Mouse (Mus musculus) embryonic facial prominence, embryonic 10.5 days (tissue): ENCODE measurements around the gene Hjurp. TPM values are rescaled to one million over a fixed set of nuclear protein-coding genes. Genes with fewer than 3 reads are reported as not detected.

ENCODE experiments used
- DNase-seq: peaks from one replicate; pipeline ENCODE4 v3.0.0-alpha.2; 2017; ENCODE audit warnings: low spot score
- H3K27ac ChIP-seq: fragments of 300-500 bp; sonication (generic); replicated peaks from 2 replicates; pipeline ENCODE4 v1.5.1; 2016; ENCODE audit warnings: mild to moderate bottlenecking
- H3K27me3 ChIP-seq: fragments of 300-500 bp; sonication (generic); replicated peaks from 2 replicates; pipeline ENCODE4 v1.6.1; 2016; ENCODE audit warnings: low read depth, mild to moderate bottlenecking; ENCODE audit not compliant: poor library complexity, severe bottlenecking
- H3K36me3 ChIP-seq: fragments of 300-500 bp; sonication (generic); replicated peaks from 2 replicates; pipeline ENCODE4 v1.6.1; 2016; ENCODE audit warnings: mild to moderate bottlenecking, moderate library complexity
- H3K4me1 ChIP-seq: fragments of 300-500 bp; sonication (generic); 2 replicates; pipeline ENCODE4 v1.6.1; 2016
- H3K4me3 ChIP-seq: fragments of 300-500 bp; sonication (generic); 2 replicates; pipeline ENCODE4 v1.5.1; 2016; ENCODE audit warnings: mild to moderate bottlenecking, moderate library complexity
- H3K9me3 ChIP-seq: fragments of 300-500 bp; sonication (generic); 2 replicates; pipeline ENCODE4 v1.6.1; 2016; ENCODE audit warnings: mild to moderate bottlenecking
- WGBS: fragments of 180-500 bp; shearing (Covaris S2); methylation state at CpG from one replicate; pipeline ENCODE4 v1.1.7; 2016; 5-methylcytosine and 5-hydroxymethylcytosine counted together
- polyA plus RNA-seq: library from polyadenylated mRNA; unstranded; fragments of >200 nt; fragmentation: Nextera tagmentation; extraction: Ambion mirVana; gene quantifications from 2 replicates; pipeline ENCODE4 v1.2.1, GENCODE M21; 2016

Gene Hjurp
- polyA plus RNA-seq, 1 experiment from 2014 or later = 219 TPM

DNA sequence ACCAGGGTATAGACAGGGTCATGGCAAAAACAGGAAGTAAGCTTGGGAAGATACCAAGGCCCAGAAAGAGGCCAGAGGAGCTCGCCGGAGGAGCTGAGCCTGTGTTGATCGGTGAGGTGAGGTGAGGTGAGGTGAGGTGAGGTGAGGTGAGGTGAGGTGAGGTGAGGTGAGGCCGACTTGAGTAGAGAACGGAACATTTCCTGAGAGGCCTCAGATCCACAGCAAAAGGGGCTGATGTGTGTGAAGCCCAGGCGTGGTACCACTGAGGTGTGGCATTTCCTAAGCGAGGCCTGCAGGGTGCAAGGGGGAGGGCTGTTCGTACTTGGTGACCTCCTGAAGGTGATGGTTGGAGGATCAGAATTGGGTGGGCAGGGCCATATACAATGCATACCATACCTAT lies 24.3 kb downstream of the Hjurp start:
- Histone ChIP-seq H3K27ac (no peak overlapping the region), H3K27me3 (no peaks in the 10 kb centered on the region), H3K36me3 (no peaks in the 10 kb centered on the region), H3K4me1 (no peaks in the 10 kb centered on the region), H3K4me3 (no peak overlapping the region), H3K9me3 (peaks cover 98% of the 10 kb centered on the region)
- WGBS = 73% methylated on average over 8 of the region's 8 CpGs
- DNase-seq = no peak

DNA sequence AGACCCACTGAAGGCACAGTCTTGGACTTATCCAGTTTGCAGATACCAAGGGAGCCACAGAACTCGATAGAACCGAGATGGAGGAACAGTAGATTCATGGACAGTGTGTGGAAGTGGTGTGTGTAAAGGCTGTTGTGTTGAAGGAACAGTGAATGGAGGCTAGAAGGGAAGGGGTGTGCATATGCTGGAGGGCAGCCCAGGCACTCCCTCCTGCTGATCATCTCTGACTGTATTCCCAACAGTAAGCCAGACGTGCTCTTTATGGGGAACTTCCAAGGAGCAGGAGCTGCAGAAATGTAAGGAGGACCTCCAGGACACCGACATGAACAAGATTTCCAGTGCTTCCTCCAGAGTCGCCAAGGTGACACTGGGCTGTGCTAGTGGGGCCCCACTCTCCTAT lies 27.4 kb downstream of the Hjurp start:
- H3K4me3 ChIP-seq = no peak overlapping the region
- H3K27ac ChIP-seq = no peak overlapping the region
- H3K9me3 ChIP-seq = peaks cover 96% of the 10 kb centered on the region
- no peaks in the 10 kb centered on the region for H3K4me1 ChIP-seq
- DNase-seq = no peak
- no peaks in the 10 kb centered on the region for H3K27me3 ChIP-seq
- WGBS = 83% methylated on average over 5 of the region's 5 CpGs
- H3K36me3 ChIP-seq = no peaks in the 10 kb centered on the region

GRCm38 (mm10) chr1:88249596-88249995 lies 27.8 kb downstream of the Hjurp start:
- Histone ChIP-seq H3K4me1 (no peaks in the 10 kb centered on the region), H3K27ac (no peak overlapping the region), H3K4me3 (no peak overlapping the region), H3K27me3 (no peaks in the 10 kb centered on the region), H3K36me3 (no peaks in the 10 kb centered on the region), H3K9me3 (peaks cover 96% of the 10 kb centered on the region)
- no peak for DNase-seq
- WGBS = 79% methylated on average over 7 of the region's 7 CpGs

GRCm38 (mm10) chr1:88248658-88249057 lies 28.8 kb downstream of the Hjurp start:
- no peak for DNase-seq
- 71% methylated on average over 4 of the region's 4 CpGs for WGBS
- Histone ChIP-seq H3K4me1 (no peaks in the 10 kb centered on the region), H3K27ac (no peak overlapping the region), H3K9me3 (peaks cover 96% of the 10 kb centered on the region), H3K27me3 (no peaks in the 10 kb centered on the region), H3K4me3 (no peak overlapping the region), H3K36me3 (no peaks in the 10 kb centered on the region)

- Histone ChIP-seq H3K9me3 (peaks cover 95% of the 10 kb centered on the region), H3K4me3 (no peak overlapping the region), H3K27me3 (no peaks in the 10 kb centered on the region), H3K36me3 (no peaks in the 10 kb centered on the region), H3K4me1 (no peaks in the 10 kb centered on the region), H3K27ac (no peak overlapping the region)
- WGBS = 49% methylated on average over 2 of the region's 2 CpGs
- no peak for DNase-seq
Observed at GRCm38 (mm10) chr1:88247660-88248059, 29.8 kb downstream of the Hjurp start.

- WGBS = 47% methylated on average over 6 of the region's 6 CpGs
- no peak for DNase-seq
- Histone ChIP-seq H3K9me3 (peaks cover 97% of the 10 kb centered on the region), H3K27me3 (no peaks in the 10 kb centered on the region), H3K27ac (no peak overlapping the region), H3K4me1 (no peaks in the 10 kb centered on the region), H3K4me3 (no peak overlapping the region), H3K36me3 (no peaks in the 10 kb centered on the region)
Observed at GRCm38 (mm10) chr1:88246386-88246785, 31.0 kb downstream of the Hjurp start.

GRCm38 (mm10) chr1:88245881-88246280 lies 31.6 kb downstream of the Hjurp start:
- Histone ChIP-seq H3K9me3 (peaks cover 96% of the 10 kb centered on the region), H3K27me3 (no peaks in the 10 kb centered on the region), H3K27ac (no peak overlapping the region), H3K36me3 (no peaks in the 10 kb centered on the region), H3K4me3 (no peak overlapping the region), H3K4me1 (no peaks in the 10 kb centered on the region)
- 77% methylated on average over 6 of the region's 6 CpGs for WGBS
- no peak for DNase-seq

- DNase-seq = no peak
- Histone ChIP-seq H3K27ac (no peak overlapping the region), H3K4me3 (no peak overlapping the region), H3K9me3 (peaks cover 96% of the 10 kb centered on the region), H3K27me3 (no peaks in the 10 kb centered on the region), H3K36me3 (no peaks in the 10 kb centered on the region), H3K4me1 (no peaks in the 10 kb centered on the region)
- WGBS = 68% methylated on average over 5 of the region's 5 CpGs
Observed at GRCm38 (mm10) chr1:88243861-88244260, 33.6 kb downstream of the Hjurp start.

DNA sequence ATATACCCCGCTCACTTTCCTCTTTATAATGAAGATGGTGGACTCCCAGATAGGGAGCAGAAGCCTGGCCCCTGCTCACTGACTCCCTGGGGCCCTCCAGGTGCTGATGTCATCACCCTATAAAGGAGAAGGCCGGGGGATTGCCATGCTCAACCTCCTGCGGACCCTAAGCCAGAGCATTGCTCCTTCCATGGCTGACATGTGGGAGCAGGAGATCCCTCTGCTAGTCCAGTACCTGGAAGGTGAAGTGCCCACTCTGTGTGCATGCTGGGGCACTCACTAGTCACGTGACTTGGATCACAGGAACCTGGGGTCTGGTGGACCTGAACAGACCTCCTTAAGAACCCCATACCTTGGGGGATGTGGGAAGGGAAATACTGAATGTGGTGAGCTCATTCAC lies 36.9 kb downstream of the Hjurp start:
- no peak for DNase-seq
- no peaks in the 10 kb centered on the region for H3K4me1 ChIP-seq
- WGBS = 74% methylated on average over 4 of the region's 4 CpGs

DNA sequence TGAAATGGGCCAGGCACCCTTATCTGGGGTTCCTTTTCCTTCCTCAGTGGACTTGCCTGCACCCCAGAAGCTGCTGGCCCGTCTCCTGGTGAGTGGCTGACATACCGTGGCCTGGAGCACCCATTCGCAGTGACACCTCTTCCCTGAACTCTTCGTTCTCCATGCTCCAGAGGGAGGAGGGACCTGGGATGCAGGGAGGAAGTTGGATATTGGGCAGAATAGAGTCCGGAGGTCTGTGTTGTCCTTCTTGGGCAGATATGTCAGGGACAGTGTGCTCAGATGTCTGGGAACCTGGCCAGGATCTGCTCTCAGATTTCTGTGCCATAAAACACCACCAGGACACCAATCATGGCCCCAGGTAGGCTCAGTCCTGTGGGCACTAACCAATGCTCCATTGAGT lies 37.4 kb downstream of the Hjurp start:
- Histone ChIP-seq H3K9me3 (peaks cover 95% of the 10 kb centered on the region), H3K4me1 (no peaks in the 10 kb centered on the region), H3K4me3 (no peak overlapping the region), H3K36me3 (no peaks in the 10 kb centered on the region), H3K27me3 (no peaks in the 10 kb centered on the region), H3K27ac (no peak overlapping the region)
- 73% methylated on average over 5 of the region's 5 CpGs for WGBS
- no peak for DNase-seq

More for the DNA sequence above, 36.9 kb downstream of the Hjurp start:
- Histone ChIP-seq H3K27me3 (no peaks in the 10 kb centered on the region), H3K9me3 (peaks cover 95% of the 10 kb centered on the region), H3K27ac (no peak overlapping the region), H3K36me3 (no peaks in the 10 kb centered on the region), H3K4me3 (no peak overlapping the region)

DNA sequence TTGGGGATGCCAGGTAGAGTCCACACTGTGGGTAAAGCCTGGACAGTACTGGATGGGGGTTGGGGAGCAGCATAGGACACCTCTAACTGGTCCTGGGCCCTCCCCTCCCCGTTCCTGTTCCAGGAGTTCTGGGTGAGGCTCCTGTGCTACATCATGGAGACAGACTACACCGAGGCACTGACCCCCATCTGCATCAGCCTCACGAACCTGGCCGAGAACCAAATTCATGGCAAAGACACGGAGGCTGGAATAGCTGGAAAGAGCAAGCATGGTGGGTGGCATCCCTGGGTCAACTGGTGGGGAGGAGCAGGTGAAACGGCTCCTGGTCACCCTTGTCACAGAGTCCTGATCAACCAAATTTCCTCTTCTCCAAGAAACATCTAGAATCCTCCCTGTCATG lies 38.7 kb downstream of the Hjurp start:
- DNase-seq = no peak
- Histone ChIP-seq H3K4me3 (no peak overlapping the region), H3K27me3 (no peaks in the 10 kb centered on the region), H3K4me1 (no peaks in the 10 kb centered on the region), H3K36me3 (no peaks in the 10 kb centered on the region), H3K9me3 (peaks cover 95% of the 10 kb centered on the region), H3K27ac (no peak overlapping the region)
- whole genome bisulfite sequencing = 81% methylated on average over 6 of the region's 6 CpGs

DNA sequence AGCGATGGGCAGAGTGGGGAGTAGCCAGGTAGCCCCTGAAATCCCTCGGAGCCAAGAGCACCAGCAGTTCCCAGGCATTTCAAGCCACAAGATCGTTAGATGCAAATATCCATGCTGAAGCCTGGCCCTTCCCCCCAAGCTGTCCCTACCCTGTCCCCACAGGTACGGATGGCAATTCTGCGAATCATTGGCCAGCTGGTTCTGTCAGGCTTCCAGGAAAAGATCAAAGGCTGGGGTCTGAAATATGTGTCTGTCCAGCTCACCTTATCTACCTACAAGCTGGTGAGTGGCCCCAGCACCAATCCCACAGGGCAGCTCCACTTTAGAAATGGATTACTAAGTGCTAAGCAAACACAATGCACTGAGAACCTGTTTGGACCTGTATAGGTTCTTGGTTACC lies 40.1 kb downstream of the Hjurp start:
- Histone ChIP-seq H3K27me3 (no peaks in the 10 kb centered on the region), H3K27ac (no peak overlapping the region), H3K9me3 (peaks cover 96% of the 10 kb centered on the region), H3K4me3 (no peak overlapping the region), H3K4me1 (no peaks in the 10 kb centered on the region), H3K36me3 (no peaks in the 10 kb centered on the region)
- WGBS = 82% methylated on average over 5 of the region's 5 CpGs
- no peak for DNase-seq

- 67% methylated on average over 4 of the region's 4 CpGs for WGBS
- no peak overlapping the region for H3K4me3 ChIP-seq
- no peak for DNase-seq
Observed at GRCm38 (mm10) chr1:88235894-88236415, 41.5 kb downstream of the Hjurp start.

More at GRCm38 (mm10) chr1:88235894-88236415, 41.5 kb downstream of the Hjurp start:
- H3K36me3 ChIP-seq = no peaks in the 10 kb centered on the region
- no peaks in the 10 kb centered on the region for H3K4me1 ChIP-seq
- no peak overlapping the region for H3K27ac ChIP-seq
- peaks cover 97% of the 10 kb centered on the region for H3K9me3 ChIP-seq
- H3K27me3 ChIP-seq = no peaks in the 10 kb centered on the region
